Mouse (Mus musculus) erythroblast, embryonic 14.5 days (primary cell): ENCODE results near the gene Lpcat4.
"Not testable (repeated sequence)": the region's sequence is repeated elsewhere in the genome, so short reads cannot be mapped to it uniquely, and the experiment has no call there.

Source experiments
- GATA1 ChIP-seq: IDR thresholded peaks from 2 replicates; pipeline ENCODE4 v1.6.1; 2012; ENCODE audit warnings: low read length, inconsistent platforms, mixed read lengths
- TAL1 ChIP-seq: IDR thresholded peaks from 3 replicates; pipeline ENCODE4 v1.6.1; 2012; ENCODE audit warnings: low read length, inconsistent platforms, mixed read lengths

DNA sequence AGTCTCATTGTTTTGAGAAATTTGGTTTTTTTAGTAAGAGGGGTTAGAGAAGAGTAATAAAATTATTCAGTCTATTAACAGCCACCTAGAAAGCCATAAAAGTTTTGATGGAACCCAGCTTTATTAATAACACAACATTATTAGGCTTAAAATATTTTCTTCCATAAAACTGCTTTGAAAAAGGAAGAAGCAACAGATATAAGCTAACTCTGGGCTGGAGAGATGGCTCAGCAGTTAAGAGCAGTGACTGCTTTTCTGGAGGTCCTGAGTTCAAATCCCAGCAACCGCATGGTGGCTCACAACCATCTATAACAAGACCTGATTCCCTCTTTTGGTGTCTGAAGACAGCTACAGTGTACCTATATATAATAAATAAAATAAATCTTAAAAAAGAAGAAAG, 46.8 kb downstream of the Lpcat4 start:
- not testable (repeated sequence) for TF ChIP-seq TAL1, GATA1
